Mouse (Mus musculus) cerebellum, adult 18-20 months (tissue): ENCODE data around the gene Grid1.

Source experiments
- DNase-seq, 2 experiments: peaks; one replicate each; pipeline ENCODE4 v3.0.0; 2021

Grid1 gene

DNA sequence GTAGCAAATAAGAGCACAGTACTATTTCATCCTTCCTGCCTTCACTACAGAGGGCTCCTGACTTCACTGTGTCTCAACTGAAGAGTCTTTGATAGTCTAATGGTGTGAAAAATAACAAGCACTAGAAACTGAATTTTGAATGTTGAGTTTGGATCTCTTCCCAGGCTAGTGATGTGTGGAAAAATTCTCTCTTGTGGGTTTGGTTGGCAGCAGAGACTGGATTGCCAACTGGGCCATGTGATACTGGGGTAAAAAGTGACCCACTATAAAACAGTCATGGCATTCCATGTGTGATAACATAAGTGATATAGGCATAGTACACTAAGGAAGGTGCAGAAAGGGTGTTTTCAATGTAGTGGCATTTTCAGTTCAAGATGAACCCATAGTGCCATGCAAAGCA, 699.5 kb downstream of the Grid1 start:
- no peak for DNase-seq

DNA sequence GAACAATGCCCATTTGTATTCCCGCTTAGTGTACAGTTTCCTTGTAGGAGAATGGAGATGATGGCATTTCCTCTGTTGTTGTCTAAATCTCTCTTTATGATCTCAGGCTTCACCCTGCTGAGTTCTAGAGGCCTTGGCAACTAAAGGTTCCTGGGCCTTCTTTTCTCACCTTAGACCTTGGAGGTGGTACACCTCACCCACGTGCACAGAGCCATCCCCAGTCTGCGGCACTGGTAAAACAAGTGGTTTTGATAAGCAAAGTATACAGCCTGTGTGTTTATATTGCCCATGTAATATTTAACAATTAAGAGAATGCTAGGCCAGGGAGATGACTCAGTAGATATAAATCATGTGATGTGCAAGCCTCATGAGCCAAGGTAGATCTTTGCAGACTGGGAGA, 718.9 kb downstream of the Grid1 start:
- no peak for DNase-seq

GRCm38 (mm10) chr14:35541254-35541991, 721.5 kb downstream of the Grid1 start:
- DNase-seq: no peak

GRCm38 (mm10) chr14:35541992-35542380, 722.1 kb downstream of the Grid1 start:
- no peak for DNase-seq

- no peak for DNase-seq
Measured at GRCm38 (mm10) chr14:35554288-35554687, 734.4 kb downstream of the Grid1 start.

- DNase-seq: no peak
Measured at GRCm38 (mm10) chr14:35561244-35561893, 741.5 kb downstream of the Grid1 start.

- no peak for DNase-seq
Measured at GRCm38 (mm10) chr14:35572991-35573502, 753.1 kb downstream of the Grid1 start.

DNA sequence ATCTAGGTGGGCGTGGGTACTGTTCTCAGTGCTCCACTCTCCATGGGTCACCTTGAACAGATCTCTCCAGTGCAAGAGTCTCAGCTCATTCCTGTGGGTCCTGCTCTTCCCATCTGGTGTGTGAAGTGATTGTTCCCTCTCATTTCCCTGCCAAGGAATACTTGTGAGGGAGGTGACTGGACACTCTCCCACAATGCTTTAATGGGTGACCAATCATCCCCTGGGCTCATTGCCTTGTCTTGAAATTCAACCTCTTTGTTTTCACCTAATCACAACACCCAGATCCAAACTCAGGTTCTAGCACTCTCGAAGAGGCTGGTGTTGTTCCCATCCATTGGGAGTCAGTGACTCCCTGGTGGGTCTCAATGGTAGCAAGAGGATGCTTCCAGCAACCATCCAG, 754.6 kb downstream of the Grid1 start:
- DNase-seq: no peak

GRCm38 (mm10) chr14:35575285-35575684, 755.4 kb downstream of the Grid1 start:
- DNase-seq: no peak

DNA sequence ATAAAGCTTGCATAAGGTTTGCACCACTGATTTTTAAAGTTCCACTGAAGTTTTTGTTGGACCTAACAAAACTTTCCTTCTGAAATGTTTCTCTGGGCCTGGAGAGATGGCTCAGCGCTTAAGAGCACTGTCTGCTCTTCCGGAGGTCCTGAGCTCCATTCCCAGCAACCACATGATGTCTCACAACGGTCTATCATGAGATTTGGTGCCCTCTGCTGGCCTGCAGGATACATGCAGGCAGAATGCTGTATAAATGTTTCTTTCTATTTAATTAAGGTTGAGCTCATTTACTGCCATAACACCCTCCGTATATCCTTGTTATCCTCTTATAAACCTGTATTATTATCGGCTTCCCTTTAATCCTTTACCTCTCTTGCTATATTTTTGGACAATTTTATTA, 805.8 kb downstream of the Grid1 start:
- DNase-seq: no peak
